Mouse (Mus musculus) frontal cortex, postnatal 25 days (tissue): Measurements from ENCODE around the gene Msh5.
"Not testable (repeated sequence)": the region's sequence is repeated elsewhere in the genome, so short reads cannot be mapped to it uniquely, and the experiment has no call there.

Source experiments
- DNase-seq, 2 experiments: peaks; one replicate each; pipeline ENCODE4 v3.0.0; 2022; ENCODE audit warnings: low spot score in 2 of 2

Msh5 gene

GRCm38 (mm10) chr17:35023756-35024155, 22.8 kb downstream of the Msh5 start:
- no peak for DNase-seq

- no peak for DNase-seq
These were observed 23.3 kb downstream of the Msh5 start for GRCm38 (mm10) chr17:35023221-35023620.

- no peak for DNase-seq
These were observed 23.9 kb downstream of the Msh5 start for GRCm38 (mm10) chr17:35022541-35023060.

- no peak for DNase-seq
These were observed 24.6 kb downstream of the Msh5 start for GRCm38 (mm10) chr17:35021842-35022477.

DNA sequence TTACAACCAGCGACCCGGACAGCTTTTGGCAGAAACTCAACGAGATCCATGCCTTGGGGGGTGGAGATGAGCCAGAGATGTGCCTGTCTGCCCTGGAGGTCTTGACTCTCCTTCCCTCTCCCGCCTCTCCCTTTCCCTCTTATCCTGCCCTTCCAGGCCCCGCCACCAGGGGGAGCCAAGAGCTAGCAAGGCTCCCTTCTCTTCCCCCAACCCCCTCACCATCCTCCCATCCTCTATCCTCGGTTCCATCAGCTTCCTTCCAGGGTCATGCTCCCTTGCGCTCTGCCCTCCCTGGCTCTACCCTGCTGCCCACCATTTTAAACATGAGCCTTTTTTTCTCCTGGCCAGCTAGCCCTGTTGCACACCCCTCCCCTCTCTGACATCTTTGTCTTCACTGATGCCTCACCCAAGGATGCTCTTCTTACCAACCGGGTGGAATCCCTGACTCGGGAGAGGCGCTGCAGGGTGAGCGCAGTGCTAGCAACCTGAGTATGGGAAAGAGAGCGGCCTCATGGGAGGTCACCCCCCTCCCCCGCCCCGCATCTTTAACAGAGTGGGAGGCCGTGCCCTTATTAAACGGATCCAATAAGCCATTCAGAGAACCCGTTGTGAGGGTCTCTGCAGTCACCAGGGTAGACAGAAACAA, 25.3 kb downstream of the Msh5 start:
- peak; percentile 83 to 92 for DNase-seq

DNA sequence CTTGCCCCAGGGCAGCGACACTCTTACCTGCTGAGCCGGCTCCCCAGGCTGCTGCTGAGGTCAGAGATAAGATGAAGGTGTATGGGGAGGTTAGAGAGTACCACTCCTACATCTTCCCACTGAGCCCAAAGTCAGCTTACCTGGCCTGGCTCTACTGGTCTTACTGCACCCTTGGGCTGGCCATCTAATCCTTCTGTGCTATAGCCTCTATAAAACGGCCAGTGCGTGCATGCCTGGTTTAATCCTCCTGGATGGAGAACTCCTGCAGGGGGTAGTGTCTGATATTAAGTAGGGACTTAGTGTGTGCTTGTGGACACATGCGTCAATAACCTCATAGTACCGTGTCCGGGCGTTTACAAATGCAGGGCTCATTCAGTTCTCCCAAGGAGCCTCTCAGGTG, 26.0 kb downstream of the Msh5 start:
- DNase-seq: no peak

- no peak for DNase-seq
These were observed 26.7 kb downstream of the Msh5 start for GRCm38 (mm10) chr17:35019894-35020293.

DNA sequence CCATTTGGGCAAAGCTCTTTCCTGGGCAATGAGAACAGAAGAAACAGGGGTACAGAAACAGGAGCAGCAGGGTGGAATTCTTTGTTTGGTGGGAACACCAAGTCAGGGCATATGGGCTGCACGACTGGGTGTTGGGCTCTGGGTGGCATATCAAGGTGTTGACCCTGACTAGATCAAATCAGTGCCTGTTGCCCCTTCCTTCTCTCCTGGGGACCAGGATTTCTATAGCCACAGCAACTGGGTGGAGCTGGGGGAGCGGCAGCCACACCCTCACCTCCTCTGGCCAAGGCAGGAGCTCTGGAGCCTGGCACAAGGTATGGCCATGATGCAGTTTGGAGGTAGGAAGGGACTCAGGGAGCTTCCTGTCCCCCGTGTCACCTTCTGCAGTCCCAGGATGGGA, 28.4 kb downstream of the Msh5 start:
- no peak for DNase-seq

DNA sequence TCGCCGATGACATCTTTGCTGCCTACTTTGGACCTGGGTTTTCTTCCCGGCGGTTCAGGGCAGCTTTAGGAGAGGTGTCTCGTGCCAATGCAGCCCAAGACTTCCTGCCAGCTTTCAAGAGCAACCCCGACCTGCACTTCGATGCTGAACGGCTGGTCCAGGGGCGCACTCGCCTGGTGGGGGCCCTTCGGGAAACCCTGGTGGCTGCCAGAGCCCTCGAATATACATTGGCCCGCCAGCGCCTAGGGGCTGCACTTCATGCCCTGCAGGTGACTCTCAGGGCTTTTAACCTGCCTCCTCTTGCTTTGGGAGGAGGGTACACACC, 28.9 kb downstream of the Msh5 start:
- DNase-seq: no peak

- no peak for DNase-seq
These were observed 29.5 kb downstream of the Msh5 start for GRCm38 (mm10) chr17:35016791-35017705.

DNA sequence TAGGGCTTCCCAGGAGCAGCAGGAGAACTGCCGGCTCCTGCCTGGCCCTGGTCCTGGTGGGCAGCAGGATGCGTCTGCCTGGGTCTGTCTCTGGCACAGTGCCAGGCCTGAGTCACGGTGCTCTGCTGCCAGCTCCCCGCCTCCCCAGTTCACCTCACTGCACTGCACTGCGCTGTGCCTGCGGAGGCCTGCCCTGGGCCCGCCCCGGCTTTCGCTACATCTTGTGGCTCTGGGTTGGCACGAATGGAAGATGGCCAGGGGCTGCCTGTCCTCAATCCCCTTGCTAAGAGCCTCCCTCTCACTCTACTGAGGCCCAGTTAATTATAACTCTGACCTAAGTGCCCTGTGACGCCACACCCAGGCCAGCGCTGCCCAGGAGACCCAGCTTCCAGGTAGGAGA, 30.2 kb downstream of the Msh5 start, which contains the start of gene Vwa7:
Gene Vwa7, plus strand, starts transcription at position 204 of the 400 bp plus-strand sequence.
- no peak for DNase-seq

DNA sequence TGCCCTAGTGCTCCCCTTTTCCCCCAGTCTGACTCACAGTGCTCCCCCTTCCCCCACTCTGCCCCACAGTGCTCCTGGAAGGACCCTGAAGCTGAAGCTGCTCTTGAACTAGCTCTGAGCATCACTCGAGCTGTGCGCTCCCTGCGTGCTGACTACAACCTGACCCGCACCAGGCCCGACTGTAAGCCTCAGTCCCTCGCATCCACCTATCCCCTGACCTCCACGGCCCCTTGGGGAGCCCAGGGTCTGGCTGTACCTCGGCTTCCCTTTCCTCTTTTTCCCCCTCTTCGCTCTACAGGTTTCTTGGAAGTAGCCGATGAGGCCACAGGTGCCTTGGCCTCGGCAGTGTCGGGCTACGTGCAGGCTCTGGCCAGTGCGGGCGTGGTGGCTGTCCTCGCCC, 31.2 kb downstream of the Msh5 start:
- DNase-seq: no peak

DNA sequence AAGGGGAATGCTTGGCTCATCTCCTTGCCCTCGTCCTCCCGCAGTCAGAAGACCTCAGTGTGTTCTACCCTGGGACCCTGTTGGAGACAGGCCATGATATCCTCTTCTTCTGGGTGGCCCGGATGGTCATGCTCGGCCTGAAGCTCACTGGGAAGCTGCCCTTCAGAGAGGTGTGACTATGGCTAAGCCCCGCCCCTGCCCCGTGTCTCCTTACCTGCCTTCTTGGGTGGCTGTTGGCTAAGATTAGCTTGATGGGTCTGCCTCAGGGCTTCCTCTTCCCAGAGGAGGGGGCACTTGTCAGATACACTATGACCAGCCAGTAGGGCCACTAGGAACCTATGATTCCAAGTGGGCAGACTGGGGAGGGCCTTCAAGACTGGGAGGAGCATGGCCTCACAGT, 33.3 kb downstream of the Msh5 start:
- no peak for DNase-seq

DNA sequence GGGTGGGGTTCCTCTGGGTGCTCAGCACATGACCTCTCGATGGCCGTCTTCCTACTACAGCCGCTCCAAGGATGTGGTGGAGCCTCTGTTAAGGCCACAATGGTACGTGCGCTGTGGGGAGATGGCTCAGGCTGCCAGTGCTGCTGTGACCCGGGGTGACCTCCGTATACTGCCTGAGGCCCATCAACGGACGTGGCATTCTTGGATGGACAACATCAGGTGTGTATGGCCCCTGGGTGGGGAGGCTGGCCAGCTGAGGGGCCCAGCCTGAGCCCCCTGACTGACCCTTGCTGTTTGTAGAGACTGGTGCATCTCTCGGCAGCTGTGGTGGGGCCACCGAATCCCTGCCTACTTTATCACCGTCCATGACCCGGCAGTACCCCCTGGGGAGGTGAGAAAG, 34.1 kb downstream of the Msh5 start:
- DNase-seq: no peak

DNA sequence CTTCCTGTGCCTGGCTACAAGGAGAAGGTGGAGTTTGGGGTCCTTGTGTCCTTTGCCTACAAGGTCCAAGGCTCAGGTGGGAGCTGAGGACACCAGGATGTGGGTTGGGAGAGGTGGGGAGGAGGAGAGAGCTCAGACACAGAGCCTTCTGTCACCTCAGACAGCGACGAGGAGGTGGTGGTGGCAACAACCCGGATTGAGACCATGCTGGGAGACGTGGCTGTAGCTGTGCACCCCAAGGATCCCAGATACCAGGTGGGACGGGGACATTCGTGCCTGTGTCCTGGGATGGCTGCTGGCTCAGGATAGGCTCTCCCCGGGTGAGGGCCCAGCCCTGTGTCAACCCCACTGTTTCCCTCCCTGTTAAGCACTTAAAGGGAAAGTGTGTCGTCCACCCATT, 35.1 kb downstream of the Msh5 start:
- DNase-seq: no peak

DNA sequence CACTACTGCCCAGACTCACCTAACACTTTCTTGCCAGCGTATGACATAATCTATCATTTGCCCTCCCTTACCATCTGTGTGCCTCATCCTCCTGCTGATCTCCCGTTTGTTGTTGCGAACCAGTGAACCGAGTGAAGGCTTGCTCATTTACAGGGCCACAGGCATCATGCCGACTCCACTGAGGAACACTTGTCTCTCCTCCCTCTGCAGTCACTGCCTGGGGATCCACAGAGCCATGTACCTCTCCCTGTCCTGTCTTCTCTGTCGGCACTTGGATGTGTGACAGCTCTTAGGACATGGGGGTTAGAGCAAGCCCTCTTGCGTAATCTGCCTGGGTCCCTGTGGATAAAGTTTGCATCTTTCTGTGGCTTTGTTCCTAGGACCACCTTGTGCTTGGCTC, 37.0 kb downstream of the Msh5 start:
- no peak for DNase-seq

GRCm38 (mm10) chr17:35007387-35007991, 39.1 kb downstream of the Msh5 start:
- DNase-seq: no peak

DNA sequence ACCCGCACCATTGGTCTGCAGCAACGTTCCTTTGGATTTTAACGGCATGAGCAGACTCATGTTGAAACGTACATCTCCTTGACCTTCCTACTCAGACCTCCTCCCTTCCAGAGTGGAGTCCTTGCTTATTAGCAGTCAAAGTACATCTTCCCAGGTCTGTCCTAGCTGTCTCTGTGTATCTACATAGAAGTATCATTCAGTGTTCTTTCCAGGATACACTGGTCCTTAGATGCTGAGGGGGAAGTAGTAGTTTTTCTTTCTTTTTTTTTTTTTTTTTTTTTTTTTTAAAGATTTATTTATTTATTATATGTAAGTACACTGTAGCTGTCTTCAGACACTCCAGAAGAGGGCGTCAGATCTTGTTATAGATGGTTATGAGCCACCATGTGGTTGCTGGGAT, 40.6 kb downstream of the Msh5 start:
- DNase-seq: not testable (repeated sequence)

DNA sequence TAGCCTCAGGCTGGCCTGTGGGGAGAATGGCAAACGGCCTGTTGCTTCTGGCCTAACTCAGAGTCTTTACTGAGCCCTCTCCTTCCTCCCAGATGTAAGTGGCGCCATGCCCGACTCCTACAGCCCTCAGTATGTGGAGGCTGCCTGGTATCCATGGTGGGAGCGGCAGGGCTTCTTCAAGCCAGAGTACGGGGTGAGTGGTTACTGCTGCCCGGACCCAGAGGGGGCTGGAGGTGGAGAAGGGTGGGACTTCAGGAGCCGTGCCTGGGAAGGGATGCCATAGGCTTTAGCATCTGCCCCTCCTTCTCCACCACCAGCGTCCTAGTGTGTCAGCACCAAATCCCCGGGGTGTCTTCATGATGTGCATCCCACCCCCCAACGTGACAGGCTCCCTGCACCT, 41.4 kb downstream of the Msh5 start:
- DNase-seq: no peak

DNA sequence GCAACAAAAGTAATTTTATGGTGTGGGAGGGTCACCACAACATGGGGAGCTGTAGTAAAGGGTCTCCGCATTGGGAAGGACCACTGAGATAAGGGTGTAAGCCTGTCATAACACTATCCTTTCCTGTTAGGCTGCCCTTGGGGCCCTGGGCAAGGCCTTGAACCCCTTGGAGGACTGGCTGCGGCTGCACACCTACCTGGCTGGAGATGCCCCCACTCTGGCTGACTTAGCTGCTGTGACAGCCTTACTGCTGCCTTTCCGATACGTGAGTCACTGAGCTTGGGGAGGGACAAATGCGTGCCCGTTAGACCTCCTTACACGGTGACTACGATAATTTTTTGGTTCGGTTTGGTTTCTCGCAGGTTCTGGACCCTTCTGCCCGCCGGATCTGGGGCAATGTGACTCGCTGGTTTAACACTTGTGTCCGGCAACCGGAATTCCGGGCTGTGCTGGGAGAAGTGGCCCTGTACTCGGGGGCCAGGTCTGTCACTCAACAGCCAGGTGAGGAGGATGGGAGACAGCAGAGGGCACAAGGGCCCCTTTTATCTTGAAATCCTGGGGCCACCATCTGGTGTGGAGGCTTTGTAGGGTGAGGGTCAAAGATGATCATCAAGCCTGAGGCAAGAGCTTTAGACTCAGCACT, 42.3 kb downstream of the Msh5 start:
- no peak for DNase-seq

- DNase-seq: no peak
These were observed 43.3 kb downstream of the Msh5 start for GRCm38 (mm10) chr17:35003022-35003838.
